Mouse (Mus musculus) heart, embryonic 13.5 days (tissue): ENCODE measurements around the gene Lck. TPM values are rescaled to one million over a fixed set of nuclear protein-coding genes. Genes with fewer than 3 reads are reported as not detected.
"Not testable (repeated sequence)": the region's sequence is repeated elsewhere in the genome, so short reads cannot be mapped to it uniquely, and the experiment has no call there.

ENCODE experiments used
- ATAC-seq: fragments of 200-750 bp; cut with Nextera tagmentation; 2 replicates; pipeline ENCODE4 v1.8.0; 2017; ENCODE audit warnings: moderate TSS enrichment; ENCODE audit not compliant: insufficient number of reproducible peaks, low FRiP score, low TSS enrichment; ENCODE audit errors: extremely low read depth
- H3K27ac ChIP-seq: fragments of 300-500 bp; sonication (generic); replicated peaks from 2 replicates; pipeline ENCODE4 v1.5.1; 2015; ENCODE audit warnings: moderate library complexity, mild to moderate bottlenecking, inconsistent platforms
- H3K27me3 ChIP-seq: fragments of 300-500 bp; sonication (generic); replicated peaks from 2 replicates; pipeline ENCODE4 v1.6.1; 2015; ENCODE audit warnings: mild to moderate bottlenecking, inconsistent platforms
- H3K36me3 ChIP-seq: fragments of 300-500 bp; sonication (generic); 2 replicates; pipeline ENCODE4 v1.6.1; 2015; ENCODE audit warnings: mild to moderate bottlenecking, inconsistent platforms
- H3K4me1 ChIP-seq: fragments of 300-500 bp; sonication (generic); 2 replicates; pipeline ENCODE4 v1.6.1; 2015; ENCODE audit warnings: inconsistent platforms
- H3K4me2 ChIP-seq: fragments of 300-500 bp; sonication (generic); 2 replicates; pipeline ENCODE4 v1.6.1; 2015; ENCODE audit warnings: inconsistent platforms, mild to moderate bottlenecking, moderate library complexity
- H3K4me3 ChIP-seq: fragments of 300-500 bp; sonication (generic); 2 replicates; pipeline ENCODE4 v1.5.1; 2015; ENCODE audit warnings: moderate library complexity, mild to moderate bottlenecking, inconsistent platforms
- H3K9ac ChIP-seq: fragments of 300-500 bp; sonication (generic); 2 replicates; pipeline ENCODE4 v1.6.1; 2015; ENCODE audit warnings: inconsistent platforms, mild to moderate bottlenecking, moderate library complexity
- H3K9me3 ChIP-seq: fragments of 300-500 bp; sonication (generic); 2 replicates; pipeline ENCODE4 v1.6.1; 2016; ENCODE audit warnings: inconsistent platforms
- WGBS: fragments of 180-500 bp; shearing (Covaris S2); methylation state at CpG from one replicate; pipeline ENCODE4 v1.1.7; 2015; ENCODE audit warnings: mixed read lengths; 5-methylcytosine and 5-hydroxymethylcytosine counted together
- polyA plus RNA-seq: library from polyadenylated mRNA; unstranded; fragments of >200 nt; fragmentation: Nextera tagmentation; extraction: Ambion mirVana; gene quantifications from 2 replicates; pipeline ENCODE4 v1.2.1, GENCODE M21; 2015

Gene Lck
- polyA plus RNA-seq, 1 experiment from 2014 or later: 7.0 TPM

DNA sequence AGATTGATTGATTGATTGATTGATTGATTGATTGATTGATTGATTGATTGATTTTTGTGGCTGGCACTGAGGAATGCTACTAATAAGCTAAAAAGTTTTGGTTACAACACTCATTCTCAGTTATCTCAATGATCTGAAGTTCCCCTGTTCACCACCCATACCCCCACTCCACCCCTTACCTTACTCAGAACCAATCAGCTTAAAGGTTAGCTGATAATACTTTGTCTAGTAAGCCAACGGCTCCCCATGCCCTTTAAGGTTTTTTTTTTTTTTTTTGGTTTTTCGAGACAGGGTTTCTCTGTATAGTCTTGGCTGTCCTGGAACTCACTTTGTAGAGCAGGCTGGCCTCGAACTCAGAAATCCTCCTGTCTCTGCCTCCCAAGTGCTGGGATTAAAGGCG is 25.8 kb downstream of the Lck start:
- not testable (repeated sequence) for H3K4me1 ChIP-seq, H3K4me2 ChIP-seq, ATAC-seq, H3K9me3 ChIP-seq, H3K27ac ChIP-seq, H3K36me3 ChIP-seq, H3K9ac ChIP-seq, H3K27me3 ChIP-seq, H3K4me3 ChIP-seq
- 71% methylated on average over 4 of the region's 4 CpGs for WGBS

DNA sequence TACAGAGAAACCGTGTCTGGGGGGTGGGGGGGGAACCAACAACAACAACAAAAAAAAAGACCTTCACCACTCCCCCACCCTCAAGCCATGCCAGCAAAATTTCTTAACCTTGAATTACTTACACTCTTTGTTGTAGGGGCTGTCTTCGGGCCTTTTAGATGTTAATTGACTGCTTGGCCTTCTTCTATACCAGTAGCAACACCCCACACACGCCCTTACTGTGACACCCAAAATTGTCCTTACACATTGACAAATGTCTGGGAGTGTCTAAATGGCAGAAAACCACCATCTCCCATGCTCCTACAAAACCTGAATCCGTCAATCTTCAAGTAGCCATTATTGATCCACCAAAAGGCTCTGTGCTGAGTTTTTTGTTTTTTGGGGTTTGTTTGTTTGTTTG is 29.3 kb downstream of the Lck start:
- WGBS: 93% methylated on average over 4 of the region's 4 CpGs
- Histone ChIP-seq H3K27ac (no peak overlapping the region), H3K4me3 (no peak overlapping the region), H3K36me3 (peaks cover 11% of the 10 kb centered on the region), H3K9me3 (no peaks in the 10 kb centered on the region), H3K27me3 (no peaks in the 10 kb centered on the region), H3K9ac (no peak overlapping the region), H3K4me2 (no peak overlapping the region), H3K4me1 (peaks cover 23% of the 10 kb centered on the region)
- ATAC-seq: no peak

DNA sequence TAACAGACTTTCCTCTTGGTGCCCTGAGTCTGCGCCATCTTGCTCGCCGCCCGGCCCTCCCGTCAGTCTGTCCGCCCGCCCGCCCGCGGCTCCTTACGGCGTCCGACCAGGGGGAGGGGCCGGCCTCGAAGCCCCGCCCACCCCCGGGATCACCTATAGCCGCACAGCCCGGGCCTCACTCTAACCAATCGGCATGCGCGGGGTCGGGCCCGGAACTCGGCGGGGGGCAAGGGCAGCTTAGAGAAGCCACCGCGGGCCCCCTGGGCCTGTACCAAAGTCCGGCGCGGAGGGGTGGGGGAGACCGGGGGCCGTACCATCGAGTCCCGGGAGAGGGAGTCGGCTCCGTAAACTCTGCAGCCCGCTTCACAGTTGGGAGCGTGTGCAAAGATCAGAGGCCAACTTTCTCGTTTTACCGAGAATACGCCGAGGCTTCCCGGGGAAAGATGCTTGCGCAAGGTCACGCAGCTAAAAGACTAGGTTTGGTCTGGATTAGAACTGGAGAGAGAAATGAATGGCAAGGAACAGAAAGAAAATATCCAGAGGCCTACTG is 30.8 kb downstream of the Lck start, which contains the start of gene Hdac1:
Hdac1 (minus strand) TSS at position 122 of the 550 bp plus-strand sequence.
- H3K9me3 ChIP-seq: no peaks in the 10 kb centered on the region
- H3K27me3 ChIP-seq: no peaks in the 10 kb centered on the region
- 2% methylated on average over 46 of the region's 46 CpGs for WGBS
- peak; percentile 100 for ATAC-seq
- peak within 1 kb of the TSS; percentile 86 for H3K27ac ChIP-seq
- H3K4me2 ChIP-seq: peak within 1 kb of the TSS; percentile 88
- peak within 1 kb of the TSS; percentile 91 for H3K4me3 ChIP-seq
- H3K4me1 ChIP-seq: peaks cover 23% of the 10 kb centered on the region
- H3K9ac ChIP-seq: peak within 1 kb of the TSS; percentile 97
- peaks cover 19% of the 10 kb centered on the region for H3K36me3 ChIP-seq

- Histone ChIP-seq H3K9me3 (no peaks in the 10 kb centered on the region), H3K4me3 (peak overlapping the region; percentile 91), H3K9ac (peak overlapping the region; percentile 97), H3K4me2 (peak overlapping the region; percentile 88), H3K27ac (peak overlapping the region; percentile 85), H3K4me1 (peaks cover 23% of the 10 kb centered on the region), H3K27me3 (no peaks in the 10 kb centered on the region), H3K36me3 (peaks cover 24% of the 10 kb centered on the region)
- under 1% methylated on average over 30 of the region's 30 CpGs for WGBS
- ATAC-seq: no peak
Measured at GRCm38 (mm10) chr4:129541868-129542591, 31.4 kb downstream of the Lck start.

DNA sequence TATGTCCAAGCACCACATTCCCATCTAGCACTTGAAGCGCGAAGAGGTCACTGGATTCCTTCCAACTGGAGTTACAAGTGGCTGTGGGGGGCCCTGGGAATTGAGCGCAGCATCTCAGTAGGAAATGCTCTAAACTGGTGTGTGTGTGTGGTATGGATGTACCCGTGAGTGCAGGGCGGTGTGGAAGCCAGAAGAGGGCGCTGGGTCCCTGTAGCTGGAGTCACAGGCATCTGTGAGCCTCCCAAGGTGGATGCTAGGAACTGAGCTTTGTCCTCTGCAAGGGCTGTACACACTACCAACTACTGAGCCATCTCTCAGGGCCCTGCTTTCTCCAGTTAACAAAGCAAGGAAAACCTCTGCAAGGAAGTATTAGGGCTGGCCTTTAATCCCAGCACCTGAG is 33.4 kb downstream of the Lck start:
- Histone ChIP-seq H3K36me3 (peaks cover 39% of the 10 kb centered on the region), H3K9me3 (no peaks in the 10 kb centered on the region), H3K4me2 (no peak overlapping the region), H3K27ac (no peak overlapping the region), H3K4me1 (peaks cover 23% of the 10 kb centered on the region), H3K27me3 (no peaks in the 10 kb centered on the region), H3K4me3 (no peak overlapping the region), H3K9ac (no peak overlapping the region)
- WGBS: 77% methylated on average over 6 of the region's 6 CpGs
- ATAC-seq: no peak

DNA sequence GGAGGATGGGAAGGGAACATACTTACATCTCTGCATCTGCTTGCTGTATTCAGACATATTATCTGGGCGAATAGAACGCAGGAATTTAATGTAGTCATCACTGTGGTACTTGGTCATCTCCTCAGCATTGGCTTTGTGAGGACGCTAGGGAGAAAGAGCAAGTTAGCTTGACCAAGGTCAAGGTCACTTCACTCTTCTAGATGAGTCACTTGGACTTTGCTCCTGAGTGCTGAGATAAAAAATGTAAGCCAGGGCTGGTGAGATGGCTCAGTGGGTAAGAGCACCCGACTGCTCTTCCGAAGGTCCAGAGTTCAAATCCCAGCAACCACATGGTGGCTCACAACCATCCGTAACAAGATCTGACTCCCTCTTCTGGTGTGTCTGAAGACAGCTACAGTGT is 44.5 kb downstream of the Lck start:
- not testable (repeated sequence) for H3K27ac ChIP-seq, H3K4me2 ChIP-seq, H3K27me3 ChIP-seq, H3K4me1 ChIP-seq, H3K9ac ChIP-seq, H3K9me3 ChIP-seq, H3K4me3 ChIP-seq, ATAC-seq
- WGBS: 83% methylated on average over 6 of the region's 6 CpGs
- H3K36me3 ChIP-seq: peaks cover 95% of the 10 kb centered on the region

- H3K4me2 ChIP-seq: no peak overlapping the region
- H3K27me3 ChIP-seq: no peaks in the 10 kb centered on the region
- 79% methylated on average over 3 of the region's 3 CpGs for WGBS
- H3K9me3 ChIP-seq: no peaks in the 10 kb centered on the region
- H3K4me1 ChIP-seq: peaks cover 10% of the 10 kb centered on the region
- no peak overlapping the region for H3K9ac ChIP-seq
- H3K27ac ChIP-seq: 0 out of 2 replicates have a peak overlapping the region, but pooled peaks have one; percentile 6
- no peak overlapping the region for H3K4me3 ChIP-seq
- H3K36me3 ChIP-seq: peaks cover 98% of the 10 kb centered on the region
- no peak for ATAC-seq
Measured at GRCm38 (mm10) chr4:129525889-129526288, 47.6 kb downstream of the Lck start.

GRCm38 (mm10) chr4:129525338-129525737 is 48.1 kb downstream of the Lck start:
- Histone ChIP-seq H3K27me3 (no peaks in the 10 kb centered on the region), H3K9ac (no peak overlapping the region), H3K4me2 (no peak overlapping the region), H3K27ac (0 out of 2 replicates have a peak overlapping the region, but pooled peaks have one; percentile 6), H3K36me3 (peaks cover 98% of the 10 kb centered on the region), H3K9me3 (no peaks in the 10 kb centered on the region), H3K4me3 (no peak overlapping the region), H3K4me1 (peaks cover 10% of the 10 kb centered on the region)
- no peak for ATAC-seq
- WGBS: 75% methylated on average over 5 of the region's 5 CpGs

GRCm38 (mm10) chr4:129518519-129518918 is 54.9 kb downstream of the Lck start:
- Histone ChIP-seq H3K9me3 (no peaks in the 10 kb centered on the region), H3K4me1 (peaks cover 20% of the 10 kb centered on the region), H3K27me3 (no peaks in the 10 kb centered on the region), H3K4me3 (no peak overlapping the region), H3K27ac (no peak overlapping the region), H3K9ac (no peak overlapping the region), H3K4me2 (no peak overlapping the region), H3K36me3 (peaks cover 87% of the 10 kb centered on the region)
- WGBS: 75% methylated on average over 8 of the region's 8 CpGs
- no peak for ATAC-seq

- ATAC-seq: no peak
- Histone ChIP-seq H3K27me3 (no peaks in the 10 kb centered on the region), H3K4me3 (no peak overlapping the region), H3K36me3 (peaks cover 71% of the 10 kb centered on the region), H3K4me1 (peaks cover 33% of the 10 kb centered on the region), H3K9ac (0 out of 2 replicates have a peak overlapping the region, but pooled peaks have one; percentile 28), H3K9me3 (no peaks in the 10 kb centered on the region), H3K4me2 (no peak overlapping the region), H3K27ac (peak overlapping the region; percentile 28; the same call in 1 of the 2 replicates)
- 50% methylated on average over 2 of the region's 2 CpGs for WGBS
Measured at GRCm38 (mm10) chr4:129516925-129517324, 56.5 kb downstream of the Lck start.

GRCm38 (mm10) chr4:129514300-129514898 is 59.0 kb downstream of the Lck start:
- Histone ChIP-seq H3K27ac (peak overlapping the region; percentile 95), H3K4me3 (peak overlapping the region; percentile 99), H3K9me3 (no peaks in the 10 kb centered on the region), H3K36me3 (peaks cover 46% of the 10 kb centered on the region), H3K4me2 (peak overlapping the region; percentile 71), H3K9ac (peak overlapping the region; percentile 100), H3K27me3 (no peaks in the 10 kb centered on the region), H3K4me1 (peaks cover 46% of the 10 kb centered on the region)
- under 1% methylated on average over 35 of the region's 35 CpGs for WGBS
- 0 out of 2 replicates have a peak, but pooled peaks have one; percentile 32 for ATAC-seq
